Mouse (Mus musculus) heart, postnatal 25 days (tissue): ENCODE data around the gene Fam228b. TPM values are rescaled to one million over a fixed set of nuclear protein-coding genes. Genes with fewer than 3 reads are reported as not detected.
"Not testable (repeated sequence)": the region's sequence is repeated elsewhere in the genome, so short reads cannot be mapped to it uniquely, and the experiment has no call there.

ENCODE experiments used
- DNase-seq: peaks from one replicate; pipeline ENCODE4 v3.0.0; 2022; ENCODE audit warnings: low spot score
- intact Hi-C: fragments of 180-260 bp; cut with DNase I; formaldehyde crosslinking; loops from one replicate; pipeline ENCODE4 v1.15.1; 2025
- total RNA-seq, 2 experiments: library from RNA; stranded (reverse); gene quantifications; 2 replicates each; pipeline ENCODE4 v1.2.3; 2021

Fam228b gene
- 1 to 10 TPM; 2.5 TPM for total RNA-seq

DNA sequence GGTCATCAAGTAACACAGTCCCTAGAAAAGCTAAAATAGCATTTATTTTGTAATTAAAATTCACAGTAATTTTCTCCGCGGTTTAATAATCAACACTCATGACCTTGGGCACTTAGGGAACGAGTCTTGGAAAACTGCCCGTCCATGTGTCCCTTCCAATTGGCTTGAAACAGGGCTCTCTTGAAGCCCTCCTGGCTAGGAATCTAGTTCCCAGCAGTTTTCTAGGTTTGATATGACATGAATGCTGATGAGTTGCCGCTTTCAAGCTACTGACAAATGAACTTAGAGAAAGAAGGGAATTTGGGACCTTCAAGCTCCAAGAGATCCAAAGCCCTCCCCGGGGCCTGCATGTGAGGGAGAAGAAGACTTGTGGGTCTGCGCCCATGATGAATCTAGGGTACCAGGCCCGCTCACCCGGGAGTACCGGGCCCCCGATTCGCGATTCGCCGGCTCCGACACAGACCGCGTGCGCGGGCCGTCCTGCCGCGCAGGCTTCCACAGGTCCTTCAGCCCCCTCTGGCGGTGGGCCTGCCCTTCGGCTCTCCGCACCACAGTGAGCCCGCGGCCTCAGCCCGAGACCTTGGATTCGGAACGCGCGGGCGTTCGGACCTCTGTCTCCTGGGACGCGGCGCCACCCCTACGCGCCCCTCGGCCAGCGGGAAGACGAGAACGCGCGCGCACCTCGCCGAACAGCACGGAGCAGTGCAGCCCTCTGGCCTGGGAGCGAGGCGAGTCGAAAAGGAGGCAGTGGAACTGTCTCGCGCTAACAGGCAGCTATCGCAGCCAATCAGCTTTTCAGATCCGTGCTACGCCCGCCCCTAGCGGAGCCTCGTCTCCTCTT, at the start of gene Fam228b, which contains the start of gene Pfn4:
TSS of gene Fam228b (minus strand) at position 776 of the 841 bp plus-strand sequence.
TSS of gene Pfn4 (plus strand) at position 531 of the 841 bp plus-strand sequence.
- peak; percentile 89 for DNase-seq
- intact Hi-C loops, result loop anchor here (5.0 kb wide), 2 partner anchors 149 to 196 kb away; partner anchors contain the start of gene Atad2b

DNA sequence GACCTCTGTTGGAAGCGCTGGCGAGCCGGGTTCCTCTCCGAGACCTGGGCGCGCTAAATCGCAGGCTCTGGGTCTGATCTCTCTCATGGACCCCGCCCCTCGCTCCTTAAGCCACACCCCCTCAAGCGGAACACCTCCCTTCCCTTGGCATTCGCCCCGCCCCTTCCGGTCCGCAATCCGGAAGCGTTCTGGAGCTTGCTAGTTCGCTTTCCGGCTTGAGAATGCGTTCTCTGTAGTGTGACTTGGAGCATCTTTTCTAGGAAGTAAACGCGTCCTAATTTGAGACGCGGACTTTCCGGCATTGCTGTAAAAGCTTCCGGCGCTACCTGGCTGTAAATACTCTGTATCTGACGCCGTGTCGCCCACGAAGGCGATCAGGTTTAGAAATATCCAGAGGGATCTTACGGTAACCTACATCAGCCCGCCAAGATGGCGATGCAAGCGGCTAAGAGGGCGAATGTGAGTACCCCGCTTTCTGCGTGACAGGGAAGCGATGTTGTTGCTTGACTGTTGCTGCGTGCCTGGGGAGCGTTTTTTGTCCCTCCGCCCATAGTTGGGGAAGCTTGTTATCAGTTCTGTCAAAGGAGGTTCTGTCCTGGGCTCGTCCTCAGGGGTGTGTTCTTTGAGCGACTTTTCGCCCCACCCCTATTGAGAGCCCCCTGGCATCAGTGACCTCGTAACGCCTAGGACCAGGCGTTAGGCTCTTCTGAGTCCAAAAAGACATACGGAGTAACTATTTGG, 48.5 kb upstream of the Fam228b start, which contains the start of gene Sf3b6:
TSS of gene Sf3b6 (plus strand) at position 184 of the 741 bp plus-strand sequence.
- intact Hi-C loops, result loop anchor here (2.0 to 5.0 kb wide), 3 partner anchors 25 to 100 kb away; partner anchors contain the start of genes Atad2b and Wdcp
- DNase-seq, result peak; percentile 94

DNA sequence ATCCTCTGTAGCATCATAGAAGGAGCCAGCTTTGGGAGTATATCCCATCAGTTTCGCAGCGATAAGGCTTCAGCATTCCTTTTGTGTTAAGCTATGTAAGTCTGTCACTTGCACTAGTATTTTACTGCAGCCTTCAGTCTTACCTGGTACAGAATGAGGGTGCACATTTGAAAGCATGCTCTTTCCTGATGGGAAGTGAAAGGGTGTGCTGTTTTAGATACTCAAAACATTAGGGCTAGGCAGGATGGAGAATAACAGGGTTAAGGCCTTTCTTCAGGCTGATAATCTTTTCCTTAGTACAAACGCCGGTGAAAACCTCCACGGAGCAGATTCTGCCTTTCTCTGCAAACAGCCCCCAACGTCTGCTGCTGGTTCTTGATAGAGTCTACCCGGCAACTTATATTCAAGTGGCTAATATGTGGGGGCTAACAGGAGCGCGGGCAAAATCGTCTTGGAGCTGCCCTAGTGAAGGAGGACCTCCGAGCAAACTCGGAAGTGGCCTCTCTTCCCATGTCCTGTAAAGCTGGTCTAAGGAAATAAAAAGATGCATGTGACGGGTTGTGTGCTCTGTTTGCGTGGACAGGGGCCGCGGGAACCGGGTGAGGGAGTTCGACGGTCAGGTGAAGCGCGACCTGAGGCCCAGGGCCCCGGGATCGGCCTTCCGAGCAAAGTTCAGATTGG, 47.8 kb upstream of the Fam228b start:
- no peak for DNase-seq
- intact Hi-C loops, result loop anchor here (2.0 to 5.0 kb wide), 2 partner anchors 46 to 100 kb away; partner anchors contain the start of gene Atad2b

DNA sequence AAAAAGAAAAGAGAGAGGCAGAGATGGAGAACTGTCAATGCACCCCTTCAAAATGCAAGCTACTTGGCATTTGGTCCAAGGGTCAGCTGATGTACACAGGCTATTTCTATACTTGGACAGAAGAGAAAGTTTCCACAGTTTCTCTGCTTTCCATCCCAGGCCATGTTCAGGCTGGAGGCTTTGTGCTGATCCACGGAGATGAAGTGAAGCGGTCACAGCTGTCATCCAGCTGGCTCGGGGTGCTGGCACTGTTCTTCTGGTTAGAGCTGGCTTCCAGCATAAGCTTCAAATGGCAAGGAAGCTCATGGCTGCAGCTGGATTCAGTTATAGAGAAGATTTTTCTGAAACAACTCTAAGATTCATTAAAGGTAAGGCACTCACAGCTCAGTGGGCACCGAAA, 44.6 kb upstream of the Fam228b start:
- intact Hi-C loops, result no loop called here
- no peak for DNase-seq

DNA sequence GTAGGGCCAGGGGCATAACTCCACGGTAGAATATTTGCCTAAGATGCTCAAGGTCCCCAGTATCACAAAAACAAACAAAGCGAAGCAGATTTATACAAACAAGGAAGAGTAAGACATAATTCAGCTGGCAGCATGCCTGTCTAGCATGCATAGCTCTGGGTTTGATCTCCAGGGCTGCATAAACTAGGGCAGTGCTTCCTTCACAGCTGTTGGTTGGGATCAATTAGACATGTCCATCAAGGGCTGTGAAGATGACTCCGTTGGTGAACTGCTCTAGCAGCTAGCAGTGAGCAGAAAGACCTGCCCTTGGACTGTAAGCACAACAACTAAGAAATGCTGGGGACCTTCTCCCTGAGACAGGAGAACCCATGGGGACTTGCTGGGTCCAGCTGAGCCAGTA, 42.6 kb upstream of the Fam228b start:
- intact Hi-C loops, result no loop called here
- no peak for DNase-seq

DNA sequence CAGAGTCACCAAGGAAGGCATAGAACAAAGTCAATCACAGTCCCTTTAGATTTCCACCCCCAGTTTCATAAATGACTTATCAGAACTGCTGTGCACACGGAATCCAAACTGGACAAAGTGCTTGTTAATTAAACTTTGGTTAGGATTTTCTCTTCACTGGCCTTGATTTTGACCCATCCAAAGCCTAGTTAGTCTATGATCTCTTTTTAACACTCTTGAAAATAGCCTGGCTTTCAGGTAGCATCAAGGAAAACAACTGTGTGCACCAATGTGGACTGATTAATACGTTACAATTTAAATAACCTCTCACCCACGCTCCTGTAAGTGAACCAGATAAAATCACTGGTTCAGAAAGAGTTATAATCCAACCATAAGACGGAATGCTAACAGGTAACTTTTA, 42.0 kb upstream of the Fam228b start:
- DNase-seq, result no peak
- intact Hi-C loops, result no loop called here

DNA sequence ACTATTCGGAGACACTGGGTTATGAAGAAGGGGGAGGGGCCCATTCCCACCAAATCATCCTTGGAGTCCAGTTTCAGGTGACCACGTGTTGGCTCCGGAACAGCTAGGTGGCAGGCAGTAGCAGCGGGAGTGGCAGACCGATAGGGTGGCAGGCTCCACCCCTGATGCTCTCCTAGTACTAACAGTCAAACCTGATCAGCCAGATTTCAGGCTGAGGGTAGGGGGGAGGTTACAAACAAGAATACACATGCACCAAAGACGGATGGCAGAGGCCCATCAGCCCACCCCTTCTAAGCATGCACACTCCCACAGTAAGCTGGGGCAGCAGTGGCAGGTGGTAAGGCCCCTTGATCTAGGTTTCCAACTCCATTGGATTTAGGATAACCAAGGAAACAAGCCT, 28.4 kb upstream of the Fam228b start:
- DNase-seq, intact Hi-C loops: not testable (repeated sequence)

DNA sequence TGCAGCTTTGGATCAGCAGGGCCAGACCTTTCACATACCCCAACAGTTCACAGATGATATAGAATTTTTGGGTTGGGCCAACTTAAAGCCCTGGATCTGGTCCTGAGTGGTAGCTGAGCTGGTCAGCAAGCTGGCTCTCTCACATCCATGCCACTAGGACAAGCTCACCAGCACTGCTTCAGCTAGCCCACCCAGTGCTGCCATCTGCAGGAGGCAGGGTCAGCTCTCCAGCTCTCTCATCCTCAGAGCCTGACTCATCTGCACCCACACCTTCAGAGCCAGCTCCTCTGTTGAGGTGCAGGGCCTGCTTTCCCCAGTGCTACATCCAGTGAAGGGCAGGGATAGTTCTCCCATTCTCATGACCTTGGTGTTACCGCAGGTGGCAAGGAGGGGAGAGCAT, 24.7 kb upstream of the Fam228b start:
- DNase-seq, result no peak
- intact Hi-C loops, result no loop called here

DNA sequence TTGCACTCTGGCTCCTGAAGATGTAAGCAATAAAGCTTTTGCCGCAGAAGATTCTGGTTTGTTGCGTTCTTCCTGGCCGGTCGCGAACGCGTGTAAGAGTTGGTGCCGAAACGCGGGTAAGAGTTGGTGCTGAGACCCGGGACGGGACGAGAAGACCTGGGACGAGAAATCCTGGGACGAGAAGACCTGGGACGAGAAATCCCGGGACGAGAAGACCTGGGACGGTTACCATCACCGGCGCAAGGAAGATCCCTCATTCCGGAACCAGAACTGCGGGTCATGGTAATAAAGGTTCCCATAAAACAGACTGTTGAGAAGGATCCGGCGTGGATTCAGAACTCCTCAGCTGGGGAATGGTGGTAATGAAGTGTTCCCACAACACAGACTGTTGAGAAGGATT, 19.1 kb upstream of the Fam228b start:
- intact Hi-C loops, DNase-seq: not testable (repeated sequence)

DNA sequence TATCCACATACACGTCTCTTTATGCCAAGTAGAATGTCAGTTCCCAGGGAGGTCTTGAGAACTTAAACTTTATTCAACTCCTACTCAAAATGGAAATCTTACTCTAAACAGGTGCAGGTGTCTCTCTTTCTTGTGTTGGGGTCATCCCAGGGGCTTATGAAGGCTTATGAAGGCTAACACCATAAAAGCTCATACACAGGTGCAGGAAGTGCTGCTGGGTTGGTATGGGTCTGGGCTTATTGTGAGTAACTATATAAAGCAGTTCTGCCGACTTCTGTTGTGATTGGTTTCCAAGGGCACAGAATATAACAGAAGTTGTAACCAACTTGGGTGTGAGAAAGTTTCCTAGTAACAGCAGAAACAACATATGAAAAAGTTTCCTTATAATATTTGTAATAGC, 15.4 kb upstream of the Fam228b start:
- intact Hi-C loops, result no loop called here
- no peak for DNase-seq

DNA sequence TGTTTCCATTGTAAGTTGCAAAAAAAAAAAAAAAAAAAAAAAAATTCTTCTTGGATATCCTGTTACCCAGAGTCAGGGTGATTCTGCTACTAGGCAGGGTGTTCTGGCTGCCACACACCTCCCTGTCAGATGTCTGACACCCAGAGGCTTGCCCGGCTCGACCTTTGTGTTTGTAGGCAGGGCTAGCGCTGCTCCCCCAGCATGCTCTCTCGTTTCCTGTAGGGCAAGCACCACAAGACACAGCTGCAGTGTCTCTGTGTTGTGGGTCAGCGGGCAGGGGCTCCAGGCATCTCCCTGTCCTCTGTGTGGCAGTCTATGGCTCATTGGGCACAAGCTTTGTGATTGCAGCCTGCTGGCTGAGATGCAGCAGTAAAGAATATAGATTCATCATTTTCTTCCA, 14.5 kb upstream of the Fam228b start:
- DNase-seq, result no peak
- intact Hi-C loops, result no loop called here

DNA sequence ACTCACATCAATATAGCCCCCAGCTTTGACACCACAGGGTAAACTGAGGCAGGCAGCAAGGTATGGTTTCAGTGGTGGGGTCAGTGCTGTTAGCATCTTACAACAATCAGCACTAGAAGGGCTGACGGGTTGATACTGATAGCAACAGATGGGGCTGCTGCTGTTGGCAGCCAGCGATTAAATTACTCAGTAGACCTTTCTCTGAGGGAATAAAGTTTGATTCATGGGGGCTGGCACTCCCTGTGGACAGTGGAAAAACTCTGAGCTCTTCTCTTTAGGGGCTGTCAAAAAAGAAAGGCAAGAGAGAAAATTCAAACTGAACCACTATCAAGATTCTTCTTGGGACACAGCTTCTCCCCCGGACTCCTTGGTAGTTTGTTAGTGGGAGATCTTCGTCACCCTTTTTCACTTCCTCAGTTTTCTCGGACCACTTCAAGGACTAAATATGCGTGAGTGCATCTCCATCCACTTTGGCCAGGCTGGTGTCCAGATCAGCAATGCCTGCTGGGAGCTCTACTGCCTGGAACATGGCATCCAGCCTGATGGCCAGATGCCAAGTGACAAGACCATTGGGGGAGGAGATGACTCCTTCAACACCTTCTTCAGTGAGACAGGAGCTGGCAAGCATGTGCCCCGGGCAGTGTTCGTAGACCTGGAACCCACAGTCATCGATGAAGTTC, 12.8 kb upstream of the Fam228b start:
- not testable (repeated sequence) for DNase-seq

DNA sequence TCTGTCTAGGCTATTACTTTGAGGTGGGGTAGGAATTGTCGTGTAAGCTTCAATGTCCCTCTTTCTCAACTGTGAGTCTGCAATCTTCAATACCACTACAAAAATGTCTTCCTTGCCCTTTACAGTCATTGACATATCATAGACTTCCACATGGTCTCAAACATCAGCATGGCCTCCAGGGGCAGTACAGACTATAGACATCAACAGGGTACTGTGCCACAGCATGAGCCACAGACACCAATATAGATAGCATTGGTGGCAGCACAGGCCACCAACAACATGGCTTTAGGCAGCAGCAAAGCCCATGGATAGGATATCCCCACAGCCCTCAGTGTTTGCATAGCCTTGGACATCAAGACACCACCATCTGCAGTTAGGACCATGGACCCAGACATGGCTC, 12.2 kb upstream of the Fam228b start:
- no peak for DNase-seq
- intact Hi-C loops, result no loop called here

More for the DNA sequence above, 12.8 kb upstream of the Fam228b start:
- intact Hi-C loops, result not testable (repeated sequence)

DNA sequence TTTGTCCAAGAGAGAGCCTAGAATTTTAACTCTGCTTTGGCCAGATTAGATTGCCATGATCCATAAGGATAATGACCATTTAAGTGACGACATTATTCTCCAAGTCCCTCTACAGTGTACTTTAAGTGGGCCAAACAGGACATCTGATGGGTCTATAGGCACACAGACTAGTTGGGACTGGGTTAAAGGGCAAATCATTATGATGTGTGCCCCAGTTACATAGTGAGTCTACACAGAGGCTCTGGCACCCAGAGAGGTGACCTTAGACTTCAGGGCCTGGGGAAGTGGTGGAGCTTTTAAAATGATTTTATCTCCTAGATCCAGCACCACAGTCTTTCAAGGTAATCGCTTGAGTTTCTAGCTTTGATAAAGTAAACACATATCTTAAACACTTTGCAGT, 11.2 kb upstream of the Fam228b start:
- intact Hi-C loops, result no loop called here
- DNase-seq, result no peak

DNA sequence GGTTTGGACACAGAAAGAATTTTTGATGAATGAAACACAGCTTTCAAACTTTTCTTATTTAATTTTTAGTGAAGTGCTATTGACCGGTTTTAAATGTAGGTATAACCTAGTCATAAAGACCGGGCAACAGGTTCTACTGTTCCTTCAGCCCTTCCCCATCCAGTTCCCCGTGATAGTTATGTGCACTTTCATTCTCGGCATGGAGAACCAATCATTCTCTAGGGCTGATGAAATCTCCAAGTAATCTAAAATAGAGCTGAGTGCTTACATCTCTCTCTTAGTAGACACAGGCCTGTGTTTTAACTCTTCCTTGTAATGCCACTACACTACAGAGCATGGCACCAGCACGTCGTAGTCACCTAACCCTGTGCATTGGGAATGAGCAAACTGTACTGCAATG, 8.7 kb upstream of the Fam228b start:
- no peak for DNase-seq
- intact Hi-C loops, result no loop called here

DNA sequence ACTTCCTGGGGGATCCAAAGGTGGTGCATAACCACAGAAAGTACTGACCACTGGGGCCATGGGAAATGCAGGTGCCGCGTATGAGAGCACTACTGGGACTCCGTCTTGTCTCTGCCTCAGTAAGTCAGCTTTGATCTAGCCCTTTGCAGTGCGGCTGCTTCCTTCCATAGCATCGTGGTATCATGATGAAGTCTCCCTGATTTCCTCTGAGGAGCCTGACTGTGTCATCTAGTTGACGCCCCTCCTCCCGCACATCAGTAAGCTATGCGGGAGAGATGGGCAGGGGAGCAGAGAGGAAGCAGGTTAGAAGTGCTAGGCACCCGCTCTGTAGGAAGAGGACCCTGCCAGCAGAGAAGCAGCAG, 6.5 kb upstream of the Fam228b start:
- intact Hi-C loops, result no loop called here

DNA sequence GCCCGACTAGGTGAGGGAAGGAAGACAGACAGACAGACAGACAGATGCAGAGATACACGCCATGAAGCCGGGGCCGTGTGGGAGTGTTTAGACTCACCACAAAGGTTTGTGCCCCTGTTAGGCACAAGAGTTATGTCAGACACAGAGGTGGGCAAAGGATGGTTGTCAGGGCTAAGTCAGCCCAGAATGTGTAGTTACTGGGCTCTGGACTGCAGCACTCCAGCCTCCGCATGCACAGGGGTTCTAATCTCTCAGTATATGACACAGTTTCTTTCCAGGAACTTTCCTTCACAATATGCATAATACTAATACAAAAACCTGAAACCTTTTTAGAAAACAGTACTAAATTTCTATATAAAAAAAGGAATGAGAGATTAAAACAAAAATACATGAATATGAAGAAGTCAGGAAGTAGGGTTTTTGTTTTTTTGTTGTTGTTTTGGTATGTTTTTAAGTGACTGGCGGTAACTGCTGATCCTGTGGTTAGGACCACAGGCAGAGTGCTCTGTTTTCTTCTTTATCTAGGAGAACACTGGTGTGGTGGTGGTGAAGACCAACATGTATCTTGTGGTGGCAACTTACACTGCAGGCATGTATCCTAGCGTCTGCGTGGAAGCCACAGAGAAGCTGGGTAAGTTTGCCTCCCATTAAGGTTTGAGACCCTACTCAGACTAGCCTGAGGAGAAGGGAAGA, 6.0 kb upstream of the Fam228b start:
- no peak for DNase-seq
- intact Hi-C loops, result no loop called here

More for the DNA sequence above, 6.5 kb upstream of the Fam228b start:
- DNase-seq, result no peak

DNA sequence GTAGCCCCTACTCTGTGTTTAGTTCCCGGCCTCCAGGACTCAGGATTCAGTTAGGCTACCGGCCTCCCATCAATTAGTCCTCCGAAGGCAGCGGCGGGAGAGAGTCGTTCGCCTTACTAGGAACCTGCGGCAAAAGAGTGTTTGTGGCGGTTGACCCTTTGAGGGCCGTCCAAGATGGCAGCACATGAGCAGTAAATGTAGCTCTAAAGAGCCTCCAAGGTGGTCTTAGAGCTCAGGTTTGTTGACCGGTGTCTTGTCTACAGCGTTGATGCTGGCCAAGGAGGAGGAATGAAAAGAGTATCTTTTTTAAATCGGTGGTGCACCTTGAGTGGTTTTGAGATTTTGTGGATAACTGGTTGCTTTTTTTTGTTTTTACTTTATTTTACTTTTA, 261 bp upstream of the Fam228b start:
- intact Hi-C loops, result loop anchor here (5.0 kb wide), 2 partner anchors 148 to 197 kb away; partner anchors contain the start of gene Atad2b
- DNase-seq, result no peak

DNA sequence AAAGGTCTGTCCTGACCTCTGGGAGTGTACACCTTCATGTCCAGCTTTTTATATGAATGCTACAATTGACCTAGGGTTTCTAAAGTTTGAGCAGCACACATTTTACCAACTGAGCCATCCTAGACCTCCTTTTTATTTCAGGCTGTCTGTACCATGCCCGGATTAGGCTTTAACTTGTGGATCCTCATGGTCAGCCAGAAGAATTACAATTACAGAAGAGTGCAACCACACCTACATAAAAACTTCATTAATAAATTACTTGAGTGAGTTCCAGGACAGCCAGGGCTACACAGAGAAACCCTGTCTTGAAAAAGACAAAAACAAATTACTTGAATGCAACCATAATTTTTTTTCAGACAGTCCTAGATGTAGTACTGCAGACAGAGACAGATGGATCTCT, 12.0 kb downstream of the Fam228b start:
- intact Hi-C loops, result no loop called here
- DNase-seq, result no peak
